Mouse (Mus musculus): ENCODE data around the gene Gpr55.
"Not testable (repeated sequence)": the region's sequence is repeated elsewhere in the genome, so short reads cannot be mapped to it uniquely, and the experiment has no call there.

Gpr55 gene

DNA sequence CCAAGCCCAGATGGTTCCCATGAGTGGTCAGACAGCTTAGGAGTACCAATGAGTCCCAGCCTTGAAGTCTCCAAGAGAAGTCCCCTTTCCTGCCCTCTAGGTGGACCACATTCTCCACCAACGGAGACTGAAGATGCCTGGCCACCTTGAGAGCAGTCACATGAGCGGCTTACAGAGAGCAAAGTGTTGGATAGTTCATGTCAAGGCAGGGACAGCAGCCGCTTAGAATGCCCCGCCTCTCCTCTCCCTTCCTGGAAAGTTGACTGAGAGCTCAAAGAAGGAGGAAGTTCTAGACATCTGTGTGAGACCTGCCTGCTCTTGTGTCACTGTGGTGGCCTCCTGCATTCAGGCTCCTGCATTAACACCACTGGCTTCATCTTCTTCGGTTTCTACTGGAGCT is at the start of gene Gpr55:
Gene Gpr55, minus strand, starts transcription at position 135 of the 400 bp plus-strand sequence.
- DNase-seq = no peak

DNA sequence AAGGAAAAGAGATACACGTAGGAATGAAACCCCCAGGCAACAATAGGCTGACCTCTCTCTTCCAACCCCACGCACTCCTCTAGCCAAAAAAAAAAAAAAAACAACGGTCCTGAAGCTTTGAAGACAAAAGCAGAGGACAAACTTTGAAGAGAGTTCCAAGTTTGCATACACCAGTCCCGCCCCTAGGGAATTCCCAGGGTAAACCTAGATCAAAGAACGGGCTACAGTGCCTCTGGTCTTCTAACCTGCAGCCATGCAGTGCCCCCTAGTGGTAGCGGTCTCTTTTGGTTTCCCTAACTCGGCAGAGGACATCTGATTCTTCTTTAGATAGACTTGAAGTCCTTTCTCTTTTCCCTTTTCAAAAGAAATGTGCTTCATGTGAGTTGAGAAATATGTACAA is 47.0 kb upstream of the Gpr55 start:
- DNase-seq = peak; percentile 97 to 99

DNA sequence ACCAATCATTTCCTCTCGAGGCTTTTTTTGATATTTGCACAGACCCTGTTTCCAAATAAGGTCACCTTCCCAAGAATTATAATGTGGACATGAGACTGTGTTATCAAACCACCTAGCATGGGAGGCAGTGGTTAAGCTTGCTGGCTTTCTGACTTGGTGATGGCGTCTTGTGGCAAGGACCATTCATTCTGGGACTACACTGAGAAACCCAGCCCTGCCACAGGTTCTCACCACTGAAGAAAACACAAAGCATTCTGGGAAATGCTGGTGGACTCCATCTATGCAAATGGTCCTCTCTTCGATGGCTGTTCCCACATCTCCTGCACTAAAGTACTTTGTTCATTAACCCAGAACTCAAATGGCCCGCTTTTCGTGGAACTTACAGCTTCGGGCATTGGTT is 45.2 kb upstream of the Gpr55 start:
- no peak for DNase-seq

DNA sequence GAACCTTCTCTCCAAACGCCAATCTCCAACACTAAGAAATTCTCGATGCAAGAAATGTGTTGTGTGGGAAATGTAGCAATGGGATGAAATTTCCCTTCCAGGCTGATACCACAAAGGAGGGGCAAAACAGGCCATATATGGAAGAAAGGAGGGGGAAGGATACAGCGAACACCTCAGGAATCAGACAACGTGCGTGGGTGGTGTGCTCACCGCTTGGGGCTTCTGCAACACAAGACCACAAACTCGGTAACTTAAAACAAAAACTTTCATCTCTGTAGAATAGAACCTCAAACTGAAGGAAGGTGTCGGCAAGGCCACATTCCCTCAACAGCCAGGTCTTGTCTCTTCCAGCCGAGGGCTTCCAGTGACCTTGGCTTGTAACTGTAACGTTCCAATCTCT is 44.7 kb upstream of the Gpr55 start:
- DNase-seq = no peak

DNA sequence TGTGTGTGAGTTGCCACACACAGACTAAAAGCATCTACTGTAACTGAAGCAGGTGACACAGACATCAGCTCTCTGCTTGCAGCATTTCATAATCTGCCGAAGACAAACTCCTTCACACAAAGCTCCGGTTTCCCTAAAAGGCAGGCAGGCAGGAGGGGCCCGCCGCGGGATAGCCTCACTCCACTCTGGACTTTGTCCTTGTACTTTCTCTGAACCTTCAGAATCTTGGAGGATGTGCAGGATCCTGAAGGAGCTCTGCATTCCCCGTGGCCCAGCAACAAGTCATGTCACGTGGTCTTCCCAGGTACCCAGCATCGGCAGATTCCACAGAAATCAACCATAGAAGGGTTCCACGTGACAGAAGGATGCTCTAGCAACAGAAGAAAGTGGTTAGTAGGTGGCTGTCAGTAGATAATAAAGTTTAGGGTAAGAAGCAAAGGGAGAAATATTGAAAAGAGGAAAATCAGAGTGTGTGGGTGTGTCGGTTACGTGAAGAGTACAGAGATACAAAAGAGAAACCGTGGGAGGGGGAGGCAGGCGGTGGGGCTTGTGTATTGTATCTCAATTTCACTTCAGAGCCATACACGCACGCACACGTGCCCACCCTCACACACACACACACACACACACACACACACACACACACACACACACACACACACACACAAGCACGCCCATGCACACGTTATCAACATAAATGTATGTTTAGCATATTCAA is 39.2 kb upstream of the Gpr55 start:
- no peak for DNase-seq

DNA sequence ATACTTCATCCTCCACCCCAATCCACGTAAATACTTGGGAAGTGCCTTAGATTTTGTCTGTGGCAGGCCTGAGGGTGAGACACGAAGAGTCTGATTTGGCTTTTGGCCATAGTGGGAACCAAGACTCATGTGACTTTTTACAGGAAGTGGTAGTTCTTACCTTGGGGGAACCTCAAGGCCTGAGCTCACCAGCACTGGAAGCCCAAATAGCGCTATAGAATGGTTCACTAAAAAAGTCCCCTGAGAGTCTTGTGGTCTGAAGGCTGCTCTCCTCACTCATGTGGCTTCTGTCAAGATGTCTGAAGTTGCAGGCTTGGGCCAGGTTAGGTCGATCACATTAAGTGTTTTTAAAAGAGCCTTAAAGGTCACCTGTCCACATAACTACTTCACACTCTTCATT is 37.2 kb upstream of the Gpr55 start:
- DNase-seq = no peak

DNA sequence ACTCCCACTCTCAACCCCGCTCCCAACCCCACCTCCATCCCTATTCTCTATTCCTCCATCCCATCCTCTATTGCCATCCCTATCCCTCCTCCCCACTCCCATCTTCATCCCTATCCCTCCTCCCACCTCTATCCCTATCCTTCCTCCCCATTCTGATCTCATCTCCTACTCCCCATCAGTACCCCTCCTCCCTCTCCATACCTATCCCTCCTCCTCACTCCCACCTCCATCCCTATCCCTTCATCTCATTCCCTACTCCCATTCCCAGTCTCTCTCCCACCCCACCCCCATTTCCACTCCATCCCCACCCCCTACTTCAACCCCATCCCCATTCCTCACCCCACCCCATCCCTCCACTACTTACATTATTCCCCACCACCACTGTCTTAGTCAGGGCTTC is 36.4 kb upstream of the Gpr55 start:
- DNase-seq = no peak

DNA sequence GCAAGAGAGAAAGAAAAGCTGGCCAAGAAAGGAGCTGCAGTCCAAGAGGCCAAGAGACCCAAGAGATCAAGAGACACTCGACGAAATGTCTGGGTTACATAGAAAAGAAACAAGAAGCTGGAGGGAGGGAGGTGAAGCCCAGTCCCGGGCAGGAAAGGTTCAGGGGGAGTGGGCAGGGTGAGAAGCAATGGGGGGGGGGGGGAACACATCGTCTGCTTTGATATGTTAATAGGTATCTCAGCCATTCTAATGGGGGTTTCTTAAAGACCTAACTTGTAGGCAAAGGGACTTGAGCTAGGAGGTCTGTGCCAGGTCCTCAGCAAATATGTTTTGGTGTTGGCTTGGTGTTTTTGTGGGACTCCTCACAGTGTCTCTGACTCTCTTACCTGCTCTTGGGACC is 32.7 kb upstream of the Gpr55 start:
- DNase-seq = no peak

DNA sequence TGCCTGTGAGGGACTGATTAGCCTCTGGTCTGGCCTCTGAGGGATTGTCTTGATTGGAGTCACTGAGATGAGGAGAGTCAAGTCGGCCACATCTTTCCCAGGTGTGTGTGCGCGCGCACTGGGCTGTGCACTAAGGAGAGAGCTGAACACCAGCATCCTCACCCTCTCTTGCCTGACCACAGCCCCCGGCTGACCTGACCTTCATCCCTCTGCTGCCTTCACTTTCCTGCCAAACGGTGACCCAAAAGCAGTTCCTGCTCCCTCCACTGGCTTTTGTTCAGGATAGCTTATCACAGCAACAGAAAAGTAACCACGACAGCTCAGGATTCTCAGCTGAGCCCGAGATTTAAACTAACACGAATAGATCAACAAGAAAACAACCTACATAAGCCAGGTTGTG is 31.4 kb upstream of the Gpr55 start:
- no peak for DNase-seq

DNA sequence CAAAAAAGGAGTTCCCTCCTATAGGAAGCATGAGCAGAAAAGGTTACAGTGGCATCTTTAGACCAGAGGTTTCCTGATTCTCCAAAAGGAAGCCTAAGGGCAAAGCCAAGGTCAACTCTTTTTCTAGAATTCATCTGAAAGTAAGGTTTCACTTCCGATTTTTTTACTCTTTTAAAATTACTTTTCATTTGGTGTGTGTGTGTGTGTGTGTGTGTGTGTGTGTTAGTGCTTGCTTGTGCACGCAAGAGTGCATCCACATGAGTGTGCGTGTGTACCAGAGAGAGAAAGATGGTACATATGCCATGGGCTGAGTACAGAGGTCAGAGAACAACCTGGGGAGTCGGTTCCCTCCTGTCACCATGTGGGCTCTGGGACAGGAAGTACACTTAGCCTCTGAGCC is 28.1 kb upstream of the Gpr55 start:
- not testable (repeated sequence) for DNase-seq

DNA sequence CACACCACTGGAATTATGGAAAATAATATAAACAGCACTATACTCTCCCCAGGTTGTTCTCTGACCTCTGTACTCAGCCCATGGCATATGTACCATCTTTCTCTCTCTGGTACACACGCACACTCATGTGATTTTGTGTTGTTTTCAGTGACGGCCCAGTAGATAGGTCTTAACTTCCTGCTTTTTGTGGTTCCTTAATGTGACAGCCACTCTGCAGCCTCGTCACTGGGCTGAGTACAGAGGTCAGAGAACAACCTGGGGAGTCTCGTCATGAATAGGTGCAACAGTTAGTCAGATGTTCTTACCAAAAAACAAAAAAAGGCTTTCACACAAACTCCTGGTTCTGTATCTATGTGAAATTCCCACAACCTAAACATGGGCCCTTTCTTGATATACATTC is 27.5 kb upstream of the Gpr55 start:
- DNase-seq = no peak

DNA sequence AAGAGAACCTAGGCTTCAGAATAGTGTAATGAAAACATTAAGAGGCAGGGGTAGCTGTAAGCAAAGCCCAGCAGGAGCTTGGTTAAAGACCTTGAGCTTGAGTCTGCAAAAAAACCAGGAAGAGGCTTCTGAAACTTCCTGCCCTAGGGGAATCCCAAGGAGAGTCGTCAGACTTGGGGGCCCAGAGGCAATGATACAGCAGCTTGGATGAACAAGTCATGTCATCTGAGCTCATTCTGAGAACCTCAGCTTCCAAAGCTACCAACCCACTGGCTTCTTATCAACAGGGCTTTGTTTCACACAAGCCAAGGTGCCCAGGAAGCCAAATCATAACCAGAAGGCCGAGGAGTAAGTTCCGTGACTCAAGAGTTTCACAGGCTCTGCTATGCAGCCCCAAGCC is 25.0 kb upstream of the Gpr55 start:
- DNase-seq = no peak

DNA sequence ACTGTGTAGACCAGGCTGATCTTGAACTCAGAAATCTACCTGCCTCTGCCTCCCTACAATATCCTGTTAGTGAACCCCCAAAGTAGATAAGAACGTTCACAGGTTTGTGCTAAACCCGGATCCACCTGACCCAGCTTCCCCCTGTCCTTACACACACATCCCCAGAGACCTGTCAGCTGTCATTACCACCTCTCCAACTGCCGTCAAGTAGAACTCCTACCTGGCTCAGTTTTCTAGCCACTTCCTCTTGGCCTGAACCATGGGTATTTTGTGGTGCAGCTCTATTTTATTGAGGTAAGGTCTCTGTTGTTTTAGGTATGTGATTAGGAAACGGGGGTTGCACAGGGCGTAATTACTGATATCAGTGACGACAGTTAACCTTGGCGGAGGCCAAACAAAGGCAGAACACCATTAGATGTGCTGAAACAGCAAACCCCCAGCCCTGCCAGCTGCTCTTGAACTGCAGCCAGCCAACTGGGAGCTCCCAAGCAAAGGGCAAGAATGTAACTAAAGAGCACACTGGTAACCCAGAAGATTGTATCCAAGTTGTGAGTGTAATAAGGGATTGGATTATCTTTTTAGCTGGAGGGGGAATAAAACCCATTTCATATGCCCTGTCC is 21.0 kb upstream of the Gpr55 start:
- DNase-seq = peak; percentile 51 to 64

DNA sequence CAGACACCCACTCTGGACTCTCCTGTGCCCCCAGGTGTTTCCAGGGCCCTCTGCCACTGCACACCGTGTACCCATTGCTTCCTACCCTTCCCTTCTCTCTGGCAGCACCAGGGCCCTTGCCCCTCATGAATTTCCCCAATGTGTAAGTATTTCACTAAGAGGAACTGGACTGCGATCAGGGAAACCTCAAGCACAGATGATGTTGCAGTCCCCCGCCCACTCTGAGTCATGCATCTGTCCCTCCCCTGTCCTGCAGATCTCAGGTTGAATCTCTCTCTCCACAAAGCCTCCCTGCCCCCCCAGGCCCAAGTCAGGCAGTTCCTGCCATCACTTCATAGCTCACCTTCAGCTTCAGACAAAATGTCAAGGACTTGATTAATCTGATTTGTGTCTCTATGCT is 16.9 kb upstream of the Gpr55 start:
- DNase-seq = no peak

DNA sequence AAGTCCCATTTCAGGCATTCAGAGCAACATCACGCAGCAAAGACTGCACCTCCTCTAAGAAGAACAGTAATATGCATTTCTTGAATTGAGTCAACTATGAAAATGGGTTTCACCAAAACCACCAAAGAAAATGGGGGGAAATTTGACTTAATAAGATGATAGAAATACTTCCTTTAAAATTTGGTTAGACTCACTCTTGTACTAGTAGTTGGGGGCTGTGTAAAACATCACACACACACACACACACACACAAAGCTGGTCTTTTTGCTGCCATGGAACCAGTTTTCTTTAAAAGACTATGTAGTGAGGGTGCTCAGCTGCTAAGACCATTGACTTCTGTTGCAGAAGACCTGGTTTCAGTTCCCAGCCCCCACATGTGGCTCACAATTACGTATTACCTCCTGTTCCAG is 12.7 kb upstream of the Gpr55 start:
- DNase-seq = no peak

DNA sequence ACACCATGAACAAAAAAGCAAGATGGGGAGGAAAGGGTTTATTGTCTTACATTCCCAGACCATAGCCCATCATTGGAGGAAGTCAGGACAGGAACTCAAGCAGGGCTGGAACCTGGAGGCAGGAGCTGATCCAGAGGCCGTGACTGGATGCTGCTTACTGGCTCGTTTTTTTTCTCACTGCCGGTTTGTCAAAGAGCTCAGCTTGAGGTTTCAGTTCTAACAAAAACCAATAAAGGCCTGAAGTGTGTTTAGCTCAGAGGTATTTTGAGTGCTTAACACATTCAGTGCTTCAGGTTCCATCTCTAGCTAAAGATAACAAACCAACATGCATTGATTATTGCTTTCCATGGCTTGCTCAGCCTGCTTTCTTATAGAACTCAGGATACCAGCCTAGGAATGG is 11.5 kb upstream of the Gpr55 start:
- DNase-seq = no peak

DNA sequence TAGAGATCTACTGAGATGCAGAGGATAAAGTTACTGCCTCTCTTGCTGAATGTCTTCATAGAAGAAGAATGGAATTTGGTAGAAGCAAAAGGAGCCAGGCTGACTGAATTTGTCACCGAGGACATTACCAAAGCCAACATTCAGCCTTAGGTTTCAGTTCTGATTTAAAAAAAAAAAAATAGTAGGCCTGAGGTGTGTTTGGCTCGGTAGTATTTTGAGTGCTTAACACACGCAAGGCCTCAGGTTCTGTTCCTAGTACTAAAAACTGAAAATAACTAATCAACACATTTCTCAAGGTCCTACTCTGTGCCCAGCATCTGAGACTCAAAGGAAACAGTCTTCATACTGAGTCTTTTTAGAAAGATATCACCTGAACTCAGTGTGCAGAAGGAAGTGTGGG is 10.3 kb upstream of the Gpr55 start:
- no peak for DNase-seq

DNA sequence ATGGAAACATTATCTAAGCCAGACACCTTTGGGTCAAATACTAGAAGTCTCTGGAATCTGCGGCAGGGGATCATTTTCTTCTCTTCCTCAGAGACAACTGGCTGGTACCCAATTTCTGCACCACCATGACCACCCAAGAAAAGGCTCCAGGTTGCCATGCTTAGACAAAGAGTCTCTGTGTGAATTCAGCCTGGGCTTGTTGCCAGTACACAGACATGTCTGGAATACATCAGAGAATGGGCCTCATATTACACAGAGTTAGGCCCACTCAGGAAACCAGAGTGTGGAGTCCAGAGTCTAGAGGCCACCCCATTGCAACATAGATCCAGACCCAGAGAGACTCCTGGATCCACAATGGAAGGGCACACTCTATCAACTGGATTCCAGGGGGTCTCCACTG is 8.7 kb upstream of the Gpr55 start:
- peak; percentile 36 to 54 for DNase-seq

DNA sequence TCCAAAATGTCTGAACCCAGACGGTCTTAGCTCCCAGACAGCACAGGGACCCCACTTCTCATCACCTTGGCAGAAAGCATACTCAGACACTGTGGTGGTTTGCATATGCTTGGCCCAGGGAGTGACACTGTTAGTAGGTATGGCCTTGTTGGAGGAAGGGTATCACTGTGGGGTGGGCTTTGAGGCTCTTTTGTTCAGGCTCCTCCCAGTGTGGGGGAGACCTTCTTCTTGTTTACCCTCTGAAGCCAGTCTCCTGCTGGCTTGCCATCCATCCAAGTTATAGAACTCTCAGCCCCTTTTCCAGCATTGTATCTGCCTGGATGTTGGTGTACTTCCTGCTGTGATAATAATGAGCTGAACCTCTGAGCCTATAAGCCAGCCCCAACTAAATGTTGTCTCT is 8.3 kb upstream of the Gpr55 start:
- DNase-seq = no peak

DNA sequence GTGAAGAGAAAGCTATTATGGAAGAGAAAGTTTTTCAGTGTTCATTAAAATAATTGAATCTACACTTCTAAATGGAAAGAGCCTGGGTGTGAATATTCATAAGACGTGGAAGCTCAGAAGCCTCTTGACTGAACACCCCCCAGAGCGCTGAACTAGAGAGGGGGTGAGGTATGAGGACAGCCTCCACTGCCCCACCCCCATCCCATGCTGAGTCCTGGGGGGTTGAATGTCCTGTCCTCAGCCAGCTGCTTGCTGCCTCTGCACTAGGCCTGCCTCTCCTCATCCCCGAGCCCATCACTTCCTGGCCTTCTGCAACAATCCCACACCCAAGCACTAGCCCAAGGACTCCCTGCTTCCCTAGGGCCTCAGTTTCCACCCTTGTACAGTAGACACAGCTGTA is 5.0 kb upstream of the Gpr55 start:
- no peak for DNase-seq

DNA sequence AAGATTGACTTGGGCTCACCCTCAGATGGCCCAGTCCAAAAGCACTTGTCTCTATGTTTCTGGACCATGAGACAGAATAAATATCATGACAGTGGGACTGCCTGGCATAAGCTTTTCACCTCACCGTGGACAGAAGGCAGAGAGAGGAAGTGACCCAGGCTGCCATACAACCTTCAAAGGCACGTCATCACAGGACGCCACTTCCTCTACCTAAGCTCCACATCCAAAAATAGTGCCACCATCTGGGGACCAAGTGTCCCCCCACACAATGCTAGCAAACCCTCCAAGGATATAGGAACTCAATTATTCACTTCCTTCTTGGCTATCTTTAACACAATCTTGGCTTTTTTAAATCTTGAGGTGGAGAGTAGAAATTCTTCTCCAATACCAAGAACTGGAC is 1.3 kb upstream of the Gpr55 start:
- DNase-seq = no peak

DNA sequence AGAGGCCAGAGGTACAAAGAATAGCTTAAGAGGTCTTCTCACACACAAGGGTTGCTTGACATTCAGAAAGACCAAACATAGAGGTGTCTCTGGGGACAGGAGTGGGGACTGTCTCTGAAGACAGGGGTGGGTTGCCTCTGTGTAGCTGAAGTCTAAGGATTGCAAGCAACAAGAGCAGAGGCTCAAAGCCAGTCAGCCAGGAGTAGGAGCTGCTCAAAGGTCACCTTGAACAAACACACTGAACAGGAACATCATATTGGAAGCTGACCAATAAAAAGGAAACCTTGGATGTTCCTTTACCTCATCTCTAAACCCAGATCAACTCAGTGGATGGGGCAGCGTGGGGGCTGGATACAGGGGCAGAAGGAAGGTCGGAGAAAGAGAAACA is 924 bp downstream of the Gpr55 start:
- DNase-seq = no peak

DNA sequence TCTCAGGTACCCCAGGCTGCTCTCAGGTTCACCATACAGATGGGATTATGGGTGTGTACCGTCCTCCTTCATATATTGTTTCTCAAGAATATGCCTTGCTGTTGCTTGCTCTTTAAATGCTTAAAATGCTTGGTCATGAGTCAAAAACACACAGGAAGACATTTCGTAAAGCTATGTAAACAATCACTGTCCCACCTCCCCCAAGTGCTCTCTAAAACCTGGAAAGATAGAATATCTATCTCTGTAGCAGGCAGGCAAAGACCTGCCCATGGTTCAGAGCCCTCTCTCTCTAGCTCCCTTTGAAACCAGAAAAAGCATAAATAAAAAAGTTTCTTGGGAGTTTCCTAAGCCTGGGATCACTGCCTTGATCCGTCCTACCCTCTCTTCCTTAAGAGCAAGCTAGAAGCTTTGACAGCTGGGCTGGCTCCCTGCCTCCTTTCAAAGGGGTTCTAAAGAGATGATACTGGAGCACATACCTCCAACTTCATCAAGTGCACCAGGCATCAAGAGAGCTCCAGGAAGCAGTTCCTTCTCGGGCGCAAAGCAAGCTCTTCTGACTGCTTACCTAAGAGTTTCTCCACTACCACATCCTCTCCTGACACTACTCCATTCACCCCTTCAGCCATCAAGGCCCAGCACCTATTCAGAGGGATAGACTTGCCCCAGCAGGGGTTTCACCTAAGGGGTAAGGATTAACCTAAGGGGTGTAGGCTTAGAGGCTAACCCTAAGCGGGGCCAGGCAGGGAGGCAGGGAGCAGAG is 1.5 kb downstream of the Gpr55 start:
- DNase-seq = no peak

DNA sequence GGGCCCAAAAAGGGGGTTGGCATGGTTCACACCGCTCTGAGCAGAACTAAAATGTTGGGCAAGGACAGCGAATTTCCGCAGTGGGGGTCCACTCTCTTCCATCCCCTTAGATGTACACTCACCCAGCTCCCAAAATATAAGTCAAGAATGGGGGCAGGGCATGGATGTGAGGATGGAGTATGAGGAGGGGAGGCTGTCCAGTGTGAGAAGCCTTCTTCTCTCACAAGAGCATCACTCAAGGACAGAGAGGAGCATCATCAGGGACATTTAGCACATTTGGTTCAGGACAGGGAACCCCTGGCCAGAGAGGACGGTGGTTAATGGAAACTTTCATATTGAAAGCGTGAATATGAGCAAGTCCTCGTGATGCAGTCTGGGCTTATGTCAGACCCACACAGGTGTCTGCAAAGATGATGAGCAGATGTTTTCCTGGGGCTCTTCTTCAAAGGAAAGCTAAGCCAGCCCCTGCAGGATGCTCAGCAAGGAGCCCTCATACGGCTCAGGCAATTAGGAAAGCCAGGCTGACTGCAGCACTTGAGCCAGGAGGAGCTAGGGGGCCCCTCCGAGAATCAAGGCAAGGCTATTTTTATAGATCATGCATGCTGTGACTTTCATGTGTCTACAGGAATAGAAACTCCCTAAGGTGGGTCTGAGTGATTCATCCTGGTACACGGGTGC is 2.7 kb downstream of the Gpr55 start:
- DNase-seq = no peak
